Mouse (Mus musculus) bone marrow macrophage, adult 2 months (primary cell): ENCODE data around the gene Rgmb. TPM values are rescaled to one million over a fixed set of nuclear protein-coding genes. Genes with fewer than 3 reads are reported as not detected.

Experiments
- H3K27ac ChIP-seq: 2 replicates; pipeline ENCODE4 v1.5.1; 2012; ENCODE audit warnings: low read depth, low read length; ENCODE audit not compliant: insufficient read depth
- H3K4me1 ChIP-seq: 2 replicates; pipeline ENCODE4 v1.6.1; 2012; ENCODE audit warnings: low read length; ENCODE audit not compliant: control insufficient read depth, insufficient read depth
- H3K4me3 ChIP-seq: 2 replicates; pipeline ENCODE4 v1.5.1; 2012; ENCODE audit warnings: mild to moderate bottlenecking, low read length, moderate library complexity; ENCODE audit not compliant: insufficient read depth
- CTCF ChIP-seq: IDR thresholded peaks from 2 replicates; pipeline ENCODE4 v1.5.1; 2012; ENCODE audit warnings: low read depth, mild to moderate bottlenecking, low read length, moderate library complexity
- POLR2A ChIP-seq: IDR thresholded peaks from 2 replicates; pipeline ENCODE4 v1.6.1; 2012; ENCODE audit warnings: mild to moderate bottlenecking, low read depth, low read length, borderline replicate concordance
- polyA plus RNA-seq: library from polyadenylated mRNA; stranded (reverse); fragments of >200 nt; gene quantifications from 2 replicates; pipeline ENCODE4 v1.2.4, GENCODE M21; 2012; ENCODE audit not compliant: missing spikeins, insufficient read depth, insufficient read length

Gene Rgmb
- polyA plus RNA-seq, 1 experiment: 12.6 TPM

DNA sequence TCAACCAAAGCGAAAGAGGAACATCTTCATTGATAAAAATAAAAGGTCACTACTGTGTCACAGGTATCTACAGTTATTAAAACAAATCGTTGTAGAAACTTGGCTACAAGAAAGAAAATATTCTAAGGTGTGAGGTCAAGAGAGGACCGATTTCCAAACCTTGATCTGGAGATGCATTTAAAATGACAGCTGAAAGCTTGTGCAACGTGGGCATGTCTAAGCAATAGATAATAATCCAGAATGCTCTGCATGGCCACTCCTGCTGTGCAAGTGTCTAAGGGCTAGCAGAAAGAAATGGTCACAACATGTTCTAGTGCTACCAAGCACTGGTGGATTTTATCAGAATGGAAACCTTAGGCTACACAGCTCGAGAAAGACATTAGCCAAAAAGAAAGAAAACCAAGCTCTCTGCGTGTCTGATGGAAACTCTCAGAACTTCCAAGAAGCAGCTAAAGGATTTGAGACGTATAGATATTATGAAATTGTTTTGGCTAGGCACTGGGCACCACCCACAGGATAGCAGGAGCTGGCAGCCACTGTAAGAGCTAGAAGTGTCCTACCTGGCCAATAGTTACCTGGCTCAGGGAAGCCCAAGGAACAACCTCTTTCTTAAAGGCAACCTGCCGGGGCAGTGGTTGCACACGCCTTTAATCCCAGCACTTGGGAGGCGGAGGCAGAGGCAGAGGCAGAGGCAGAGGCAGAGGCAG, 15.4 kb downstream of the Rgmb start:
- TF ChIP-seq POLR2A (no peak), CTCF (no peak)
- Histone ChIP-seq H3K27ac (no peak overlapping the region), H3K4me1 (peaks cover 67% of the 10 kb centered on the region), H3K4me3 (no peak overlapping the region)

DNA sequence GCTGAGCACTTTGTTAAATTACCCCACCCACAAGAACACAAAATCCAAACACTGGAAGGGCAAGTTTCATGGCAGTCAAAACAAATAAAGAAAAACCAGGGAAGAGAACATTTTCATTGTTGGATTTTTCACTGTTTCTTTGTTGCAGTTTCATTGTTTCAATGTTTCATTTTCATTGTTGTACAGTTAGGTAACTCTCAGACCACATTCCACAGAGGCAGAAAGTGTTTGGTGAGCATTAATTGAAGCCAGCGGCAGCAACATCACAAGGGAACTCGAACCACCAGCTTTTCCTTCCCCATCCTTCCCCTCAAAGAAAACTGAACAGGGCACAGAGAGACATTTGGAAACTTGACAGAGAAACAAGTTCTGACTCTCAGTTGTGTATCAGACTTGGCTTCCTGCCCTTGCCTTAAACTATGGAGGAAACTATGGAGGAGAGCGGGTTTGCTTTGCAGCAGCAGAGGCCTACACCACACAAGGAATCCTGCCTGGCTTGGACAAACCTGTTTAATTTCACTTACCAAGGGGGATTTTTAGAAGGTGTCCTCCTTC, 17.1 kb downstream of the Rgmb start:
- no peak overlapping the region for H3K4me3 ChIP-seq
- TF ChIP-seq CTCF (no peak), POLR2A (no peak)
- H3K4me1 ChIP-seq: peaks cover 69% of the 10 kb centered on the region
- peak overlapping the region; percentile 79 for H3K27ac ChIP-seq

DNA sequence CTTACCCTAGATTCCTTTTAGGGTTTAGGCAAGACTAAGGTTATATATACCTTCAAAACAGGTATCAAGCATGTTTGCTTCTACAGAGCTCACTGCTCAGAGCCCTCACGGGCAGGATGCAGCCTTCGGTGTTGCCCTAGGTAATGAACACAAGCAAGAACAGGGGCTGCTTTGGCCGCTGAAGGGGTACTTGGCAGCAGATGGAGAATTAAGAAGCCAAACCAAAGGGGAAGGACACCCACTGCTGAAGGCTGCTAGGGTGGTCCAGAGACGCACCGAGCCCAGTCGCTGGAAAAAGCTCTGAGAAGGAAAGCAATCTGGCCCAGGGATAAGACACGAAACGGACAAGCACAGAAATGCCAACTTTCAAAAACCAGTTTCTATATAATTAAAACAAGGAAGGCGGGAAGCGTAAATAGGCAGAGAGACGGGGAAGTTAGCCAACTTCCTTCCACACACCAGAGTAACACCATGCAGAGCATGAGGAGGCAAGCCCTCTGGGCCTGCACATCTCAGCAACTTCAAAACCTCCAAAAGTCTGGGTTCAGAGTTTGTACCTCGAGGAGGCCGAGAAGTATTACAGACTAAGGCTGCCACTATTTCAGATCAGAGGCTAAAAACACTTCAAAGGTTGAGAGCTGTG, 18.6 kb downstream of the Rgmb start:
- Histone ChIP-seq H3K27ac (peak overlapping the region; percentile 86), H3K4me3 (peak overlapping the region; percentile 32; the same call in 1 of the 2 replicates), H3K4me1 (peaks cover 71% of the 10 kb centered on the region)
- TF ChIP-seq POLR2A (no peak), CTCF (no peak)

DNA sequence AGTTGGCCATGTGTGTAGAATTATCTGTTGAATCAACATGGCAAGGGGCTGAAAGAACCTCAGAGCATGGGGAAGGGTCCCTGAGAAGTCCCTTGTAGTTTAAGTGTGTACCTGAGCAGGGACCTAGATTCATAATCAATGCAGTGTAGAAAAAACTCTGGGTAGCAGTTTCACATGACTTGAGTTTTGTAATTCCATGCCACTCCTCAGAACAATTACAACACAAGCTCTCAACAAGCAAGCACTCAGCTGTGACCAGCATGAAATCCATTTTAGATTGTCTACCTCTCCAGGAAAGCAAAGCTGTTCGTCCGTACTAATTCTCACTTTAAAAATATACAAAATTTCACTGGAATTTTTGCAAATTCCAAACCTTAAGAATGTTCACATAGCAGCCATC, 20.9 kb downstream of the Rgmb start:
- TF ChIP-seq POLR2A: no peak
- no peak for TF ChIP-seq CTCF
- H3K27ac ChIP-seq: peak overlapping the region; percentile 40
- peaks cover 58% of the 10 kb centered on the region for H3K4me1 ChIP-seq
- H3K4me3 ChIP-seq: no peak overlapping the region

DNA sequence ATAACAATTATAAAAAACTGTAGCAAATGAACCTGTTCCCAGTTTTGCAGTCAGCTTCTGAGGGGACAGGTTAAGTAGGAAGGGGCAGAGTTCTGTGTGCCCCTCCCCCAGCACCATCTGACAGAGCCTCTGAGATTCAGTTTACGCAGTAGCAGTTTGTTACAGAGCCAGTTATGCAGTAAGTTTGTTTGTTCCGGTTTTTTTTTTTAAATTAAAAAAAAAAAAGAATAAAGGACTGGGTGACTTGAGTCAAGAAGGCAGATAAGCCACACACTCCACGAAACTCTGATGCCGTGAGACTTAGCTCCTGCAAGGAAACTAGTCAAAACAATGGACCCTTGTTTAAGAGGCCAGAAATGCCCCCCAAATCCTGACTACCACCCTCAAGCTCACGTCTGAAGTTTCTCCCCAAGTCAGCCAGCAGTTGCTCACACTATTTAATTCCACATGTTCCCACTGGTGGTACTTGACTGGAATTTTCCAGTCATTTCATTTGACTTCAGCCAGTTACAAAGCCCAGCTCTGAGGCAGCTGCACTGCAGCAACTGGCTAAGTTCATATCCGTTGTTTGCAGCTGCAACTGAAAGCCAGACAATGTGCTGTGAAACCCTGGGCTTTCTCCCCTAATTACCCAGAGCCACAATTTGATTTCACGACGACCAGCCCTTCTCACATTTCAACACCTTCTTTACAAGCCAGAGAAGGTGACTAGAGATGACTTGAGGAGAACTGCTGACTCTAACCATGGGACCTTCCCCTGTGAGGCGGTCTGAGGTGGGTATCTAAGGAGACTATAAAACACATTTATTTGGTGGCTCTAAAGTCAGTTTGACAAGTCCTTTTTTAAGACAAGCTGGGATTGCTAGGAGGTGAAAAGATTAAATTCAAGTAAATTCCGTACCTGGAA, 22.1 kb downstream of the Rgmb start:
- Histone ChIP-seq H3K27ac (peak overlapping the region; percentile 49), H3K4me3 (no peak overlapping the region), H3K4me1 (peaks cover 54% of the 10 kb centered on the region)
- TF ChIP-seq CTCF: no peak
- TF ChIP-seq POLR2A: no peak

DNA sequence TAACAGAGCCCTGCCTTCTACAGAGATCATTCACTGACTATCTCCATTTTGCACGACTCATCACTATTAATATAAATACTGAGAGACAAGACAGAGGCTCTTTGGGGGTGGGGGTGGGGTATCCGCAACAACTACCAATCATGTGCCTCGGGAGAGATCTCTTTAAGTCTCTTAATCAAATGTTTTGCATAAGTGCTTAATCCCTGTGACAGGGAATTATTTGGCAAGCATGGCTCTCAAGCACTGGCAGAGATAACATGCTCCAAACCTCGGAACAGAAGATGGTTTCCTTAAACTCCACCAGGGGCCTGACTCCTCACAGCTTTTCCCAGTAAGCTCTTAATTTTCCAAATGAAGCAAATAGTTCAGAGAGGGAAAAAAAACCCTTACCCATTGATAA, 22.8 kb downstream of the Rgmb start:
- Histone ChIP-seq H3K27ac (no peak overlapping the region), H3K4me1 (peaks cover 55% of the 10 kb centered on the region), H3K4me3 (no peak overlapping the region)
- TF ChIP-seq POLR2A: no peak
- no peak for TF ChIP-seq CTCF

DNA sequence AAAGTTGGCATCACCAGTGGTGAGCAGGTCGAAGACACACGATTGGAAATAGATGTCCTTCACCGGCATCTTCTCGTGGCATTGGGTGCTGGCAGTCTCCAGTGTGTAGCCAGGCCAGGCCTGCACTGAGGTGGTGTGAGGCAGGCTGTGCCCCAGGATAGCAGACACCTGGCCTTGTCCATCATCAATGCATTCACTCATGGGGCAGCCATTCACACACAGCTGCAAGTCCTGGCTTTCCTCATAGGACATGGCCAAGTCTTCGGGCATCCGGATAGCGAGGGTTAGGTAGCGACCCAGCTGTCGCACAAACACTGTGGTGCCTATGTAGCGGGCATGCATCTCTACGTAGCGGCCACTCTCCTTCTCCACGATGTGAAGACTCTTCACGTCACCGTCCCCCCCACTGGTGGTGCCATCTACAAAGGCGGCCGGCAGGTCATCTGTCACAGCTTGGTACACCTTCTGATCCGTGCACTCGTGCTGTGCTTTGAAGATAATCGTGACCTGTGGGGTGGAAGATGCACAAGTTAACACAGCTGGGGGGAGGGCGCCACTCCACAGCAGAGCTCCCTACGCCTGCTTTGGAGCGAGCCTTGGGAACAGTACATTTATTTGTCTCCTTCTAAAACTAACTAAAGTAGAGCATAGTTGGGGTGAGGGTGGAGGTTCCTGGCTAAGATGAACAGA, 23.4 kb downstream of the Rgmb start:
- H3K27ac ChIP-seq: no peak overlapping the region
- no peak overlapping the region for H3K4me3 ChIP-seq
- H3K4me1 ChIP-seq: peaks cover 52% of the 10 kb centered on the region
- TF ChIP-seq CTCF: no peak
- TF ChIP-seq POLR2A: no peak

DNA sequence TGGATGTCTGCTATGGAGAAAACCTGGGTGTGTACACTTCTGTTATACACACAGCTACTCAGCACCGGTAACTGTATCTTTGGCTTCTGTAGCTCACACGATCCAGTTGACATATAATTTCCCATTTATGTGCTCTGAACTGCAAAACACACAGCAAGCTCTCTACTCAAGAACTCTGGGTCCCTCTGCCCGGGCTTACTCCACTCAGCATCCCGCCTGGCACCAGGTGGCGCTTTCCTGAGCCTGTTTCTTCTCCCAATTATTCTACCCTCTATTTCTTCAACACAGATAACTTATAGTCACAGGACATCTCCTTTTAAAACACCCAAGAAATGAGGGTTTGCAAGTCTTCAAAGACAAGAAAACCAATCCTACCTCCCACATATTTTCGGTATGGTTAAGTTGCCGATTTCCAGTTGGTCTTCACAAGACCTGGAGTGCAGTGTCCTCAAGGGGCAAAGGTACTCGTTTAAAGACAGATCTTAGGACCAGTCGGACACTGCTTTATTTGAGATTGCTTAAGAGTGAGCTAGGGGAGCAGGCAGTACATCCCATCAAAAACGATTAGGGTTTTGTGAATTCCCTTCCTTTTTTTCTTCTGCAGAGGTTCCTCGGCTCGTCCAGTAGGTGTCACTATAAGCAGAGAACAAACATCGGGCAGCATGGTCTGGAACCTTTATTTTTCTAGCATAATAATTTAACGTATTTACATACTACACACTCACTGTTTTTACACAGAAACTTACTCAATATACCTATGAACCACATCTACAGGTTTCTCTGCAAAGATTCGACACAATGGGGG, 26.6 kb downstream of the Rgmb start:
- H3K27ac ChIP-seq: peak overlapping the region; percentile 36
- TF ChIP-seq POLR2A (no peak), CTCF (peak; percentile 72)
- peaks cover 32% of the 10 kb centered on the region for H3K4me1 ChIP-seq
- H3K4me3 ChIP-seq: peak overlapping the region; percentile 36
